Mouse (Mus musculus): ENCODE measurements around the gene Dnah7a.

DNA sequence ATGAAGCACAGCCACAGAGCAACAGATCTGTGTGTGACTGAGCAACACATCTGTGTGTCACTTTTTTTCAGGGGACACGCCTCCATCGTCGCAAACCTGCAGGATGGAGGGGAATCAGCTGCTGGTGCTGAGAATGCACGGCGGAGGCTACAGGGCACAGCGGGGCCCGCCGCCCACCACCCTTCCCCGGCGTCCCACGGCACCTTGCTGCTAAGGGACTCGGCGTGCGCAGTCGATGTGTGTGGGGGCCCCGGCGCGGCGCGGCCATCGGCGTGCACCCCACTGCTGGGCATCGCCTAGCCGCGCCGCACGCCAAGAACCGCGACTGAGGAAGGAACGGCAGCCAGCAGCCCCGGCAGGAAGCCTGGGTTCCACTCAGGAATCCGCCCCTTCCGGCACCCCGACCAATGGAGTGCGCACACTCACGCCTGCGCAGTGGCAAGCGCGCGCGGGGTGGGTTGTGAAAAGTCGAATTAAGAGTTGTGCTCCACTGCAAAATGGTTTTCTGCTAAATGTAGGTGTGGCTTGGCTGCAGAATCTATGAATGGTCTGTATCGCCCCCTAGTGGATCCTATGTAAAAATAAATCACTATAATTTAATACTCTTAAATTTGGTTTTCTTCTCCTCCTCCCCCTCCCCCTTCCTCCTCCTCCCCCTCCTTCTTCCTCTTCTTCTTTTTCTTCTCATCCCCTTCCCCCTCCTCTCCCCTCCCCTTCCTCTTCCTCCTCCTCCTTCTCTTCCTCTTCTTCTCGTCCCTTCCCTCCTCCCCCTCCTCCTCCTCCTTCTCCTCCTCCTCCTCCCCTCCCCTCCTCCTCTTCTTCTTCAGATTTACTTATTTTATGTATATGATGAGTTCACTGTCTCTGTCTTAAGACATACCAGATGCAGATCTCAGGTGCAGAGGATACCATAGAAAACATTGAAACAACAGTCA lies 354.0 kb downstream of the Dnah7a start, which contains the start of the genes Asdurf, Gm28551 and Asnsd1:
- TF ChIP-seq CTCF (IDR thresholded peaks at IDR 0.05; ENCODE audit: insufficient read depth, low read depth, low read length) (no peak), POLR2A (IDR thresholded peaks at IDR 0.05; ENCODE audit: insufficient read depth, low read depth, low read length) (peak; percentile 95)
